Mouse (Mus musculus): Measurements from ENCODE around the gene Agxt2. TPM values are rescaled to one million over a fixed set of nuclear protein-coding genes. Genes with fewer than 3 reads are reported as not detected.

The Agxt2 gene
- polyA plus RNA-seq, 1 experiment from 2014 or later, result 9.8 TPM

- Histone ChIP-seq H3K9ac (no peak overlapping the region), H3K27ac (replicated peaks) (no peak overlapping the region), H3K4me3 (replicated peaks) (no peak overlapping the region), H3K4me1 (replicated peaks) (no peaks in the 10 kb centered on the region), H3K9me3 (replicated peaks) (no peaks in the 10 kb centered on the region), H3K4me2 (no peak overlapping the region), H3K27me3 (no peaks in the 10 kb centered on the region), H3K36me3 (replicated peaks) (no peaks in the 10 kb centered on the region)
- ATAC-seq (ENCODE audit: insufficient read depth), result no peak
- WGBS (ENCODE audit: insufficient replicate concordance), result 72% methylated on average over 13 of the region's 13 CpGs
Measured at GRCm38 (mm10) chr15:10426545-10427266, 68.4 kb downstream of the Agxt2 start.

GRCm38 (mm10) chr15:10436893-10437292, 78.6 kb downstream of the Agxt2 start:
- H3K4me2 ChIP-seq, result no peak overlapping the region
- no peaks in the 10 kb centered on the region for H3K36me3 ChIP-seq (replicated peaks)
- no peaks in the 10 kb centered on the region for H3K4me1 ChIP-seq (replicated peaks)
- H3K27me3 ChIP-seq, result no peaks in the 10 kb centered on the region
- ATAC-seq (ENCODE audit: insufficient read depth), result no peak
- no peaks in the 10 kb centered on the region for H3K9me3 ChIP-seq (replicated peaks)
- no peak overlapping the region for H3K4me3 ChIP-seq (replicated peaks)
- no peak overlapping the region for H3K27ac ChIP-seq (replicated peaks)
- no peak overlapping the region for H3K9ac ChIP-seq
- 52% methylated on average over 1 of the region's 1 CpGs for WGBS (ENCODE audit: insufficient replicate concordance)

- 65% methylated on average over 6 of the region's 6 CpGs for WGBS (ENCODE audit: insufficient replicate concordance)
- H3K4me1 ChIP-seq (replicated peaks), result no peaks in the 10 kb centered on the region
- no peak overlapping the region for H3K9ac ChIP-seq
- H3K36me3 ChIP-seq (replicated peaks), result 0 out of 2 replicates have a peak, but pooled peaks cover 9% of the 10 kb centered on the region
- H3K27ac ChIP-seq (replicated peaks), result no peak overlapping the region
- no peaks in the 10 kb centered on the region for H3K27me3 ChIP-seq
- no peaks in the 10 kb centered on the region for H3K9me3 ChIP-seq (replicated peaks)
- ATAC-seq (ENCODE audit: insufficient read depth), result no peak
- no peak overlapping the region for H3K4me2 ChIP-seq
- no peak overlapping the region for H3K4me3 ChIP-seq (replicated peaks)
Measured at GRCm38 (mm10) chr15:10439963-10440362, 81.6 kb downstream of the Agxt2 start.

GRCm38 (mm10) chr15:10441493-10441892, 83.2 kb downstream of the Agxt2 start:
- no peaks in the 10 kb centered on the region for H3K9me3 ChIP-seq (replicated peaks)
- H3K27me3 ChIP-seq, result no peaks in the 10 kb centered on the region
- H3K4me3 ChIP-seq (replicated peaks), result no peak overlapping the region
- no peak for ATAC-seq (ENCODE audit: insufficient read depth)
- no peak overlapping the region for H3K9ac ChIP-seq
- no peak overlapping the region for H3K4me2 ChIP-seq
- 74% methylated on average over 9 of the region's 9 CpGs for WGBS (ENCODE audit: insufficient replicate concordance)
- H3K4me1 ChIP-seq (replicated peaks), result no peaks in the 10 kb centered on the region
- H3K36me3 ChIP-seq (replicated peaks), result peaks cover 16% of the 10 kb centered on the region
- no peak overlapping the region for H3K27ac ChIP-seq (replicated peaks)

GRCm38 (mm10) chr15:10442275-10442674, 83.9 kb downstream of the Agxt2 start:
- H3K4me2 ChIP-seq, result no peak overlapping the region
- no peaks in the 10 kb centered on the region for H3K4me1 ChIP-seq (replicated peaks)
- no peak overlapping the region for H3K4me3 ChIP-seq (replicated peaks)
- ATAC-seq (ENCODE audit: insufficient read depth), result no peak
- no peaks in the 10 kb centered on the region for H3K9me3 ChIP-seq (replicated peaks)
- WGBS (ENCODE audit: insufficient replicate concordance), result 90% methylated on average over 1 of the region's 1 CpGs
- no peak overlapping the region for H3K9ac ChIP-seq
- H3K27me3 ChIP-seq, result no peaks in the 10 kb centered on the region
- peaks cover 19% of the 10 kb centered on the region for H3K36me3 ChIP-seq (replicated peaks)
- no peak overlapping the region for H3K27ac ChIP-seq (replicated peaks)

- H3K36me3 ChIP-seq (replicated peaks), result peaks cover 41% of the 10 kb centered on the region
- H3K4me1 ChIP-seq (replicated peaks), result no peaks in the 10 kb centered on the region
- 67% methylated on average over 3 of the region's 3 CpGs for WGBS (ENCODE audit: insufficient replicate concordance)
- no peaks in the 10 kb centered on the region for H3K9me3 ChIP-seq (replicated peaks)
- no peak overlapping the region for H3K4me3 ChIP-seq (replicated peaks)
- H3K9ac ChIP-seq, result no peak overlapping the region
- H3K4me2 ChIP-seq, result no peak overlapping the region
- no peak overlapping the region for H3K27ac ChIP-seq (replicated peaks)
- H3K27me3 ChIP-seq, result no peaks in the 10 kb centered on the region
- ATAC-seq (ENCODE audit: insufficient read depth), result no peak
Measured at GRCm38 (mm10) chr15:10447102-10447501, 88.8 kb downstream of the Agxt2 start.

Other genes with a start within 250 kb of the Agxt2 start
- gene Prlr, start 181.3 kb upstream of the Agxt2 start, polyA plus RNA-seq (2015; fragmentation: Nextera tagmentation; extraction: Ambion mirVana), result 0.06 and 0.08 TPM in 2 replicates
- not detected in 2 replicates for gene Gm21973, start 33.2 kb upstream of the Agxt2 start, polyA plus RNA-seq (2015; fragmentation: Nextera tagmentation; extraction: Ambion mirVana)
- gene Dnajc21, start 112.0 kb downstream of the Agxt2 start, polyA plus RNA-seq (2015; fragmentation: Nextera tagmentation; extraction: Ambion mirVana), result 4.9 and 5.0 TPM in 2 replicates
- gene Brix1, start 127.4 kb downstream of the Agxt2 start, polyA plus RNA-seq (2015; fragmentation: Nextera tagmentation; extraction: Ambion mirVana), result 39.7 and 53.6 TPM in 2 replicates
- 14.2 and 15.3 TPM in 2 replicates for gene Rad1, start 127.5 kb downstream of the Agxt2 start, polyA plus RNA-seq (2015; fragmentation: Nextera tagmentation; extraction: Ambion mirVana)
- not detected in 2 replicates for gene Ttc23l, start 200.1 kb downstream of the Agxt2 start, polyA plus RNA-seq (2015; fragmentation: Nextera tagmentation; extraction: Ambion mirVana)